Mouse (Mus musculus) limb, embryonic 14.5 days (tissue): ENCODE data around the gene Nr1i3. TPM values are rescaled to one million over a fixed set of nuclear protein-coding genes. Genes with fewer than 3 reads are reported as not detected.

Experiments
- ATAC-seq: fragments of 200-750 bp; cut with Nextera tagmentation; 2 replicates; pipeline ENCODE4 v1.8.0; 2017; ENCODE audit warnings: low read depth, moderate number of reproducible peaks, moderate TSS enrichment; ENCODE audit not compliant: low FRiP score
- DNase-seq: peaks from one replicate; pipeline ENCODE4 v3.0.0-alpha.2; 2015; ENCODE audit warnings: low spot score
- H3K27ac ChIP-seq: fragments of 300-500 bp; sonication (generic); replicated peaks from 2 replicates; pipeline ENCODE4 v1.5.1; 2014; ENCODE audit warnings: low read depth, mild to moderate bottlenecking, low read length, moderate library complexity, mixed read lengths
- H3K27me3 ChIP-seq: fragments of 300-500 bp; sonication (generic); 2 replicates; pipeline ENCODE4 v1.6.1; 2014; ENCODE audit warnings: low read length, mixed read lengths; ENCODE audit not compliant: control insufficient read depth, insufficient read depth
- H3K36me3 ChIP-seq: fragments of 300-500 bp; sonication (generic); 2 replicates; pipeline ENCODE4 v1.6.1; 2014; ENCODE audit warnings: mild to moderate bottlenecking, low read length, moderate library complexity, mixed read lengths; ENCODE audit not compliant: control insufficient read depth, insufficient read depth
- H3K4me1 ChIP-seq: fragments of 300-500 bp; sonication (generic); 2 replicates; pipeline ENCODE4 v1.6.1; 2014; ENCODE audit warnings: antibody characterized with exemption, low read length, mixed read lengths; ENCODE audit not compliant: control insufficient read depth, insufficient read depth
- H3K4me2 ChIP-seq: fragments of 300-500 bp; sonication (generic); replicated peaks from 2 replicates; pipeline ENCODE4 v1.6.1; 2014; ENCODE audit warnings: low read depth, mild to moderate bottlenecking, low read length, moderate library complexity; ENCODE audit not compliant: severe bottlenecking
- H3K4me3 ChIP-seq: fragments of 300-500 bp; sonication (generic); replicated peaks from 2 replicates; pipeline ENCODE4 v1.5.1; 2014; ENCODE audit warnings: low read length
- H3K9ac ChIP-seq: fragments of 300-500 bp; sonication (generic); 2 replicates; pipeline ENCODE4 v1.6.1; 2014; ENCODE audit warnings: mild to moderate bottlenecking, low read depth, low read length, moderate library complexity; ENCODE audit not compliant: severe bottlenecking
- H3K9me3 ChIP-seq: fragments of 300-500 bp; sonication (generic); 2 replicates; pipeline ENCODE4 v1.6.1; 2016; ENCODE audit warnings: low read length; ENCODE audit not compliant: control insufficient read depth
- POLR2A ChIP-seq: fragments of 200-500 bp; IDR thresholded peaks from 2 replicates; pipeline ENCODE4 v1.8.0; 2012; ENCODE audit warnings: inconsistent platforms, mild to moderate bottlenecking, moderate library complexity, borderline replicate concordance; ENCODE audit not compliant: insufficient read depth, insufficient read length; ENCODE audit errors: extremely low read depth
- WGBS: fragments of 180-500 bp; shearing (Covaris S2); extraction: QIAGEN DNeasy Blood & Tissue Kit; methylation state at CpG from one replicate; pipeline ENCODE4 v1.1.7; 2014; 5-methylcytosine and 5-hydroxymethylcytosine counted together
- polyA plus RNA-seq, 2 experiments: library from polyadenylated mRNA; depleted of rRNA in 1 of 2; stranded (reverse) in 1 of 2; unstranded in 1 of 2; fragments of >200 nt; fragmentation: Nextera tagmentation in 1 of 2; extraction: Ambion mirVana in 1 of 2; gene quantifications; 2 replicates each; pipeline versions ENCODE4 v1.2.1 to v1.2.3; 2012 to 2014

The Nr1i3 gene
- polyA plus RNA-seq, 2 experiments, result 0.06 to 0.32 TPM

DNA sequence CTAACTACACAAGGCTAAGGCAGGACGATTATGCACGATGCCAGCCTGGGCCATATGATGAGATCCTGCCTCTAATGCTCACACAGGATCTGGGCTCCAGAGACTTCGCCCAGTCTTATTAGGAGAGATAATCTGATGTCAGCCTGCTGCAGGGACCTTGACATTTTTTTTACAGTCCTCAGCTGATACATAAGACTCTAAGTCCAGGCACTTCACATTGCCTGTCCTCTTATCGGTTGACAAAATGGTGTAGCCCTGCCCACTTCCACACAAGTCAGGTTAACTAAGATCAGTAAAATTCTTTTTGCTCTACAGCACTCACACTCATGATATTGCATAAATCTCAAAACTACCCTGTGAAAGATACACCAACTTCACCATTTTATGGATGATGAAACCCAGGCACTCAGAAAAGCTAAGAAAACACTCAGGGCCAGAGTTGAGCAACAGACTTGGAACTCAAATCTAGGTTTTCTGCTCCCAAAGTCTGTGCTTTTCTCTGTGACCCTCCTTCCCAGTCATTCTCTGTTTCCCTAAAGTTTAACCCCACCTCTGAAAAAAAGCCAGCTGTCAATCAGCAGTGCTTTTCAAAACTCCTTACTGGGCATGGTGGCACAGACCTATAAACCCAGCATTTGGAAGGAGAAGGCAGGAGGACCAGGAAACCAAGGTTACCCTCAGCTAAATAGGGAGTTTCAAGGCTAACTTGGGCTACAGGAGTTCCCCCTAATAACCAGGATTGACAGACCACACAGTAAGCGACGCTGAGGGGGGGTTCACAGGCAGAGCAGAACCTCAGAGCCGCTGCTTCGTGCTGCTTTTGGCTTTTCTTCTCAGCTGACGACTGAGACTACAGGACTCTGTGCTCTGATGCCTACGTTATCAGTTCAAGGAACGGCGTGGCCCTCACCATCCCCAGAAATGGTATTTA lies 19.3 kb downstream of the Nr1i3 start:
- no peak overlapping the region for H3K27ac ChIP-seq
- DNase-seq (no peak), ATAC-seq (no peak)
- no peaks in the 10 kb centered on the region for H3K9me3 ChIP-seq
- no peak overlapping the region for H3K9ac ChIP-seq
- no peaks in the 10 kb centered on the region for H3K27me3 ChIP-seq
- 85% methylated on average over 12 of the region's 12 CpGs for WGBS
- H3K36me3 ChIP-seq, result peaks cover 48% of the 10 kb centered on the region
- H3K4me3 ChIP-seq, result no peak overlapping the region
- no peak overlapping the region for H3K4me2 ChIP-seq
- no peak for TF ChIP-seq POLR2A
- H3K4me1 ChIP-seq, result 0 out of 2 replicates have a peak, but pooled peaks cover 10% of the 10 kb centered on the region

DNA sequence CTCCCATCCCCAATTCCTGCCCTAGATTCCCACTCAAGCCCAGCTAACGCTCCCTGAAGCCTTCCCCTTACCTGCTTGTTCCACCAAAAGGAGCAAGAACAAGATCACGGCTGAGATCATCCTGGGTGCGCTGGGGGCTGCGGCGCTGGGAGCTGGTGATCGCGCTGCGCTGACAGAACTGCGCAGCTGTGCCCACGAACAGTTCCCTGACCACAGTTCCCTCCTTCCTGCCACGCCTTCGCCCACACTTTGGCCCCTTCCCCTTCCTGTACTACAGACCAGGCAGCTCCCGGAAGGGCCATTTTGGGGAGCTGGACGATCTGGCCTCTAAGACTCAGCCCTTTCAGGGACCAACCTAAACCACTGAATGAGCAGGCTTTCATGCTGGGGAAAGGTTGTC lies 20.4 kb downstream of the Nr1i3 start, which contains the start of gene Fcer1g:
Gene Fcer1g (minus strand): TSS at position 240 of the 400 bp plus-strand sequence.
- 0 out of 2 replicates have a peak, but pooled peaks cover 10% of the 10 kb centered on the region for H3K4me1 ChIP-seq
- no peak within 1 kb of the TSS for H3K4me3 ChIP-seq
- WGBS, result 82% methylated on average over 14 of the region's 14 CpGs
- H3K27me3 ChIP-seq, result no peaks in the 10 kb centered on the region
- no peak within 1 kb of the TSS for H3K9ac ChIP-seq
- ATAC-seq (no peak), DNase-seq (no peak)
- no peak within 1 kb of the TSS for H3K27ac ChIP-seq
- no peak within 1 kb of the TSS for H3K4me2 ChIP-seq
- H3K36me3 ChIP-seq, result peaks cover 58% of the 10 kb centered on the region
- H3K9me3 ChIP-seq, result no peaks in the 10 kb centered on the region
- no peak for TF ChIP-seq POLR2A

DNA sequence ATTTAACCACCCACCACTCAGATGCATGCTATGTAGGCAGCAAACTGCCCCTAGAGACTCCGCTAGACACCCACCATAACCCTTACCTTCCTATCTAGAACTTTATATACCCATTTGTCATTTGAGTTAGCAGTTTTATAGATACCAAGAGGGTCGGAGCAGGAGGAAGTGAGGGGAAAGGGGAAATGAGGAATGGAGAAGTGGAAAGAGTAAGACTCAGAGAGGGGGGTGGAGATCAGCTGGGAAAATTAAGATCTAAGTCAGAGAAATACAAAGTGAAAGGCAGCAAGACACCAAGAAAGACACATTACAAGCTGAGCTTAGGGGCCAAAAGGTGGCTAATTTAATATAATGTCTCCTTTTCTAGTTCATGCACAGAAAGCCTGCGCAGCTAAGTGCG lies 20.8 kb downstream of the Nr1i3 start:
- no peak overlapping the region for H3K9ac ChIP-seq
- no peaks in the 10 kb centered on the region for H3K9me3 ChIP-seq
- H3K4me3 ChIP-seq, result no peak overlapping the region
- no peak overlapping the region for H3K27ac ChIP-seq
- WGBS, result 81% methylated on average over 4 of the region's 4 CpGs
- H3K36me3 ChIP-seq, result peaks cover 61% of the 10 kb centered on the region
- H3K4me2 ChIP-seq, result no peak overlapping the region
- H3K27me3 ChIP-seq, result no peaks in the 10 kb centered on the region
- ATAC-seq, result no peak
- H3K4me1 ChIP-seq, result 0 out of 2 replicates have a peak, but pooled peaks cover 10% of the 10 kb centered on the region
- TF ChIP-seq POLR2A, result no peak
- no peak for DNase-seq

DNA sequence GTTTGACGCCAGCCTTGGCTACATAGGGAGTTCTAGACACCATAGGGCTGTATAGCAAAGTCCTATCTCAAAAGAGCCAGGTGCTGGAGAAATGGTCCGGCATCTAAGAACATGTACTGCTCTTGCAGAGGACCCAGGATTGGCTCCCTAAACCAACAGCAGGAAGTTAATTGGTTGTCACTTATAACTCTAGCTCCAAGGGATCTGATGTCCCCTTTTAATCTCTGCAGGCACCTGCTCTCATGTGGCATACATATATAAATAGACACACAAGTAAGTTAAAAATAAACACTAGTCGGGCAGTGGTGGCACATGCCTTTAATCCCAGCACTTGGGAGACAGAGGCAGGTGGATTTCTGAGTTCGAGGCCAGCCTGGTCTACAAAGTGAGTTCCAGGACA lies 22.0 kb downstream of the Nr1i3 start:
- no peak overlapping the region for H3K4me3 ChIP-seq
- H3K4me2 ChIP-seq, result no peak overlapping the region
- no peaks in the 10 kb centered on the region for H3K27me3 ChIP-seq
- no peaks in the 10 kb centered on the region for H3K9me3 ChIP-seq
- no peak overlapping the region for H3K27ac ChIP-seq
- H3K9ac ChIP-seq, result no peak overlapping the region
- 0 out of 2 replicates have a peak, but pooled peaks cover 3% of the 10 kb centered on the region for H3K4me1 ChIP-seq
- TF ChIP-seq POLR2A, result no peak
- peaks cover 73% of the 10 kb centered on the region for H3K36me3 ChIP-seq
- ATAC-seq (no peak), DNase-seq (no peak)
- 86% methylated on average over 4 of the region's 4 CpGs for WGBS

DNA sequence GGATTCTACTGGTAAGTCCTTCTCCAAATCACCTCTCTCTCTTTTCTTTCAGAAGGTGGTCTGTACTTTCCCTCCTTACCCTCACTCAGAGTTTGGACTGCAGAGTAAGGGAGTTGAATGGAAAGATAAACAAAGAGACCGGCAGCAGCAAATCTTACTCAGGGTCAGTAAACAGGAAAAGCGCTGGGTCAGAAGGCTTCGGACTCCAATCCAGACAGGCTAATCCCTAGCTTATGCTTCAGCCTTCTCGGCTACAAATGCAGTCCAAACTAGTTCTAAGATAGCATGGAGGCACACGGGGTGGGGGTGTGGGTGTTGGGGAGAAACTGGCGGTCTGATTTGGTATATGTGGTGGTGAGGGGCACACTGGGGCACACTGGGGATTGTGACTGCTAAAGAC lies 23.7 kb downstream of the Nr1i3 start:
- DNase-seq, result no peak
- Histone ChIP-seq H3K27me3 (no peaks in the 10 kb centered on the region), H3K9me3 (no peaks in the 10 kb centered on the region), H3K4me2 (no peak overlapping the region), H3K9ac (no peak overlapping the region), H3K36me3 (peaks cover 90% of the 10 kb centered on the region), H3K4me3 (no peak overlapping the region), H3K4me1 (no peaks in the 10 kb centered on the region), H3K27ac (no peak overlapping the region)
- ATAC-seq, result no peak
- TF ChIP-seq POLR2A, result no peak
- WGBS, result 85% methylated on average over 6 of the region's 6 CpGs
